Mouse (Mus musculus) adrenal gland, adult 18-20 months (tissue): ENCODE measurements at regions not wholly inside any gene's neighbourhood (a gene's known extent, or its start where the extent isn't known, plus 50 kb on each side); places are given as distances from the start of the nearest gene placed in this dataset.

Experiments used
- DNase-seq, 2 experiments: peaks; one replicate each; pipeline ENCODE4 v3.0.0; 2021 to 2022; ENCODE audit warnings: low spot score in 2 of 2

DNA sequence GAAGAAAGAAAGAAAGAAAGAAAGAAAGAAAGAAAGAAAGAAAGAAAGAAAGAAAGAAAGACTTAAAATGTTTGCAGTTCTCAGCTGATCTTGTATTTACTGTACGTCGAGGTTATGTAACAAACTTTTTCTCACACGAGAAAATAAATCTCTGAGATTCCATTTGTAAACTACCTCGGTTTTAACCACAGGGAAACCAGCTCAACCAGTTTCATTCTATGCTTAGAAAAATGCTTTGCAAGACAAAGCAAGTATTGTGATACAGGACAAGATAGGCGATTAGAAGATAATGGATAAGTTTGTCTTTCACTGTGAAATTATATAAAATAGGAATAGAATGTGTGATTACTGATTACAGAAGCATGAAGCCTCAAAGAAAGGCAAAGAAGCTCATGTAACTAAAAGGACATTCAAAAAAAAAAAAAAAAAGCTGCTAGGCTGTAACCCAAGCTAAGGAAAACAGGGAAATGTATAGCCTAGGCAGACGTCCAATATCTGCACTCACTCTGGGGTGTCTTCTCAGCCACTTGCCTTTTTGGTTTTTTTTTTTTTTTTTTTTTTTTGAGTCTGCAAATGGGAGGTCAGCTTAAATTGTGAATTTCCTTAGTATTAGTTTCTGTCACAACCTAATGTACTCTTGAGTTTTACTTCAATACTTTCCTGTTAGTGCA, 368.3 kb downstream of the Efnb2 start:
- DNase-seq = no peak

DNA sequence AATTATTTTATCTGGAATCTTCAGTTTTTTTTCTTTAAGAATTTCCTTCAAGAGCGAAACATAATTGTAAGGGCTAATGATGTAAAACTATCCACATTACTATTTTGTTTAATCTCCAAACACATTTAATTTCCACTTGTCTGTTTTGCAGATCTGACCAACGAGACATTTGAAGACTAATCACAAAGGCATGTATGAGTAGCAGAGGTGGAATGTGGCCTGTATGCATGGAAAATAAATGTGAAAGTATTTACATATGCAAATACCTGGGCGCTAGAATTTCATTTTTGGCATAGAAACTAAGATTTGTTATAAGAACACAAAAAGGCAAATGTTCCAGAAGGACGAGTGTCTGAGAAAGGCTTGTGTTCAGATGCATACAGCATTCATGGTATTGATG, 375.2 kb downstream of the Efnb2 start:
- no peak for DNase-seq

DNA sequence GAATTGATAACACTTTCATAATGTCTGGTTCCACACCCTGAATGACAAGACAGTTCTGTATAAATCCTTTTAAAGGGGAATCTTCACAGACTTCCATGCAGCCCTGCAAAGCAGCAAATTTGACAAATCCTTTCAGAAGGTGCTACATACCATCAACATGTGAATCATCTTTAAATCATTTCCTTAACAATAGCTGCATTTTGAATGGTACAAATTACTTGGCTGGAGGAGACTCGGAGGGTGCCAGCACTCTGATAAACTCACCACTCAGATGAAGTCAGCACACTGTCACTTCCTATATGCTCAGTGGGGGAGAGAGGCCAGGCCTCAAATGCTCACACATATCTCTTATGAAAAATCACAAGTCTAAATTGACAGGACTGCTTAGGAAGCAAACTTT, 386.1 kb downstream of the Efnb2 start:
- DNase-seq = no peak

DNA sequence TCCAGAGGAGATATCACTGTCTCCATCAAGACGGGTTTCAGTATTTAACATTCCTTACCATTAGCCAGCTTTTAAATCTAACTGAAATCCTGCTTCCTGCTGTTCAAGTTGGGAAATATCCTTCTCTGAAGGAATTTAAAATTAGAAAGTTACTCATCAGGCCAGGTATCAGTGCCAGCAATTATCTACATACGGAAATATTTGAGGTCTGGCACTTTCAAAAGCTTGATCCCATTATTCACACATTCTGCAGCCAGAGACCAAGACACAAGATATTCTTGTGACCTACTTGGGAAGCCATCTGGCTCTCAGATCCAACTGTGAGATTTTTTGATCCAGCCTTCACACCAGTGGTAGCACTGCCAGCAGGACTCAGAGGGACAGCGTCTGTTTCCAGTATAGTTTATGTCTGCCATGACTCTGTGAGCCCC, 386.8 kb downstream of the Efnb2 start:
- DNase-seq = no peak

DNA sequence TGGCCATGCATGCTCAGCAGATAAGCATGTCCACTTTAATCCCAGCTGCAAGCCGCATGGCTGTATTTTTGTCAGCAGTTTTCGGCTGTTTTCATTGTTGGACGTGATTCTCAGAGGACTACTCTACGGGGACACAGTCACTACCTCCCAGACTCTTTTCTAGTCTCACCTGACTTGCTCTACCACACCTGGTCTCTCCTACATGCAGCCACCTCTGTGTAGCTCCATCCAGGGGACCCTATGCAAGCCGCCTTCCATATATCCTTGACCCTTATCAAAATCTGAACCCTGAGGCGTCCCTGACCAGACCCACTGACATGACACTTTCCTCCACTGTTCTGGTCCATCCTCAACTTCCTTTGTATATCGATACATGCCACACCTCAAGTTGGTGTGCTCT, 402.2 kb downstream of the Efnb2 start:
- no peak for DNase-seq

DNA sequence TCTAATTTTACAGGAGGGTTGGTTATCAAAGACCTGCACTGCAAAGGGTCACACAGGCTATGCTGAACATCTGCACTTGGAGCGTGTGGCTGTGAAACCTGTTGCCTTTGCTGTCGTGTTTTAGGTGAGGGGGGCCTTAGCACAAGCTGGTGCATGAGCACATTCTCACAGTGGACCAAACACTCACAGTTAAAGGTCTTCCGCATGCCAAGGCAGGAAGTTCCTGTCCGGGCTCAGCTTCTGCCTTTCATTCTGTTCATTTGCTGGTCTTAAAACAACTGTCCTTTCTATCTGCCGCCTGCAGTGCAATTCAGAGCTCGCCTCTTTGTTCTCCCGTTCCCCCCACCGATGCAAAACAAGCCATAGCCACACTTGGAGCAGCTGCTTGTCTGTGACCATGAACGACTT, 402.8 kb downstream of the Efnb2 start:
- DNase-seq = no peak

DNA sequence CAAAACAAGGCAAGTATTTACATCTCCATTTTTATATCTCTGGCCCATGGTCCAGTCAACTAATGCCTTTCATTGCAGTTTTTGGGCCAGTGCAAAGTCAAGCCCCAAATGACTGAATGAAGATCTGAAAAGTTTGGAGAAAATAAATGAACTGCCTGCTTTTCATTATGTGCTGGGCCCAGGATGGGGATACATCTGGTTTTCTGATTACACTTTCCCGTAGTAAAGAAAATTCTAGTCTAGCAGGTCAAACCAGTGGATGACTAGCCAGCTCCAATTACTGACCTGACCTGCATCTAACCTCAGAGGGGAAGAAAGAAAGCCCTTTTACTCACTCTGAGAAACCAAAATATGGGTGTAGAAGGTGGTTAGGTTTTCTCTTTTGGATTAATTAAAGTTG, 404.7 kb downstream of the Efnb2 start:
- DNase-seq = no peak

DNA sequence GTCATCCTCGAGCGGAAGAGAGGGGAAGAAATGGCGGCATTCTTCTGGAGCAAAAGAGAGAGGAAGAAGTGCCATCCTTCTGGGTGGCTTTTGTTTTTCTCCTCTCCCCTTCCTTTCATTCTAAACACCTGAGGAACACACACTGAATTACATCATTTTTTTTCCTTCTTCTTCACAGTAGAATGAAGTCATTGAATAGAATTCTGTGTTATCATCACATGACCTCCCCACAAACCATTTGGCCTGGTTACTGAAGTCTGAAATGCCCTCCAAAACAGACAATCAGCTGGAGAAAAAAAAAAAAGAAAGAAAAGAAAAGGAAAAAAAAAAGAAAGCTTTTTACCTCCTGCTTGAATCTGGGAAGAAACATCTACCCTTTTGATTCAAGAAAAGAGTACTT, 406.6 kb downstream of the Efnb2 start:
- no peak for DNase-seq

DNA sequence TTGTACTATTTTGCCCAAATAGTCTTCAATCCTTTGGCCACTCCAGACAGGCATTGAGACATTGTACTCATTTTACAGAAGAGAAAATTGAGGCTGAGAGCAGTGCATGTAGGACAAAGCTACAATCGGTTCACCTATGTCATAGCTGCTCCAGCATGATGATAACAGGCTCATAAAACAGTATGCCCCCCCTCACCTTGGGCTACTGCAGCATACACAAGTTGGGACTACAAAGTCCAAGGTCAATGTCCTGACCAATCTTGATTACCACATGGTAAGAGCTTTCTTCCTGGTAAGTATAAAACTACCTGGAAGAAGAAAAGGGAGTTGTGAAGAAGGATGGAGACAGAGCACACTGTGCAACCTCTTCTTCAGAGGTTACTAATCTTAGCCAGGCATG, 416.4 kb downstream of the Efnb2 start:
- DNase-seq = no peak

DNA sequence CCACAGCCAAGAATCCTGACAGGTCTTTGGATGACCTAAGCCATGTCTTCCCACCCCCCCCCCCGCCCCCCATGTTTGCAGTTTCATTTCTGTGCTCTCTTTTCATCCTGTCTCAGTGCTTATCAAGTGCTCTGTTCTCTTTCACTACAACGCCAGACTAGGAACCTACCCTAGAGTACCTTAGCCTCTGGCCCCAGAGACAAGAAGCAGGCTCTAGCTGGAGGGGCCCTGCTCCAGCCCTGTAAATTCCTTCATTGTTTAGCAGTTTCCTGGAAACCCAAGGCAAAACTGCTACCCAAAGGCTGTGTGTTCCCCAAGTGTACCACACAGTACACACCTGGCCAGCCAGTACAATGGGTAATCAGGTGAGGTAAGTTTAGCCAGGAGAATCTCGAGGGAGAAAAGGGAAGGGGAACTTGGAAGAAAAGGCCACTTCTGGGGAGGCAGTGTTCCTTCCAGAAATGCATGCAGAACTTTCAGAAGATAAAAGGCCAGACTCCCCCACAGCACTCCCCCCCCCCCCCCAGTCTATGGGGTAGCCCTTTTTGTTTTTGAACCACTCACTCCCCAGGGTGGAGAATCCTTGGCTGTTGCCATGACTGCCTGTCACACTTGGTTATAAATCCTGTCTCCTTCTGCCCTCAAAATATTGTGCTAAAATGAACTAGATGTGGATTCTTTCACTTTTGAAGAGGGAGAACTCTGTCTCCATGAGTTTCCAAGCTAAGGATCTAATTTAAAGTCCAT, 419.1 kb downstream of the Efnb2 start:
- DNase-seq = no peak

DNA sequence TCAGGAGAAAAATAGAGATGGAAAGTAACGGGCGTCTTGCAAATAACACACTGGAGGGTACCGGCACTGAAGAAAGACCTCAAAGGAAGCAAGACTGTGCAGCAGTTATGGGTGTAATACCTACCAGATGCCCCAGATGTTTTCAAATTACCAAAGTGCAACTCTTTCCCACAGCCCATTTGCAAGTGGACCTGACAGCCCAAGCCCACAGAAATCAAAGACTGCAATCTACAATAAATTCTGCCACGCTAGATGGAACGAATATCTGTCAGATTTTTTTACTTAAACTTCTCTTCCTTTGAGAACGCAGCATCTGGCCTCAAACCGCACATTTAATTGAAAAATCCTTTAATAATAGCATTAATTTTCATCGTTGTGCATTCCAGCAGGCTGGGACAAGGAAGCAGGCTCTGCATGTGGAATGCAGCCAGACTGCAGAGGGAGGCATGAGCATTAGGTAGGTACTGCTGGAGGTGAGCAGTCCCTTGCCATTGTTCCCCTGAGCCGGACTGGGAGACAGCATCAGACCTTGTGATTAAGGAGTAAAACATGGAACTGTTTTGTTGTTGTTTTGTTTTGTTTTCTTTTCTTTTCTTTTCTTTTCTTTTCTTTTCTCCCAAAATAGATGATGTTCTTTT, 419.9 kb downstream of the Efnb2 start:
- no peak for DNase-seq

DNA sequence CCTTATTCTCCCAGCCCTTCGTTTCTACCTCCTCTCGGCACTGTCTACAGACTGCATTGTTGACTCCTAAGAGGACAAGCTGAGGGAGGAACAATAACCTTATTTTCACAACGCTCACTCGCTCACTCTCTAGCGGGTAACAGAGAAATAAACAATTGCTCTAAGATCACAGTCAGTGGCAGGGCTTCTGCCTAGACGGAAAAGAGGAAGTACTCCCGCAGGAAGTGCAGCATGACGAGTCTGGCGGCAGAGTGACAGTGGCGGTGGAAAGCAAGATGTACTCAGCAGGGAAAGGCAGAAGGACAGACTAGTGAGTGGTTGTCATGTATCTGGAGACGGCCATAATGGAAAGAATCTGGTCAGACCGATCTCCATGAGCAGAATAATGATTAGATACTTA, 421.6 kb downstream of the Efnb2 start:
- no peak for DNase-seq

DNA sequence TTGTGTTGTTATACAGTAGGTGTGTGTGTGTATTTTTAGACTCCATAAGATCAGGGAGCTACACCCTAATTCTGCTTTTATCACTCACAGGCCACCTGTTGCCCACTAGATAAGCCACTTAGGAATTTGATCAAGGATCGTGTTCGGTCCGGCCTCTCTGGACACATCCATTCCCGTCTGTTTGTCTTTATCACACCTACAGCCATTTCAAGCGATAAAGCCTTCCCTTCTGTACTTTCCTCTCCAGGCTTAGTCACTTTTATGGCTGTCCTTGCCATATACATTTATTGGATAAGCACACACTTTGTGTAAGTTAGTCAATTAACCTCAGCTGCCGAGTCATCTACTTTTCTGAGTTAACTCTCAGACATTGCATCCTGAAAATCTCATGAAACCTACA, 423.0 kb downstream of the Efnb2 start:
- DNase-seq = no peak

DNA sequence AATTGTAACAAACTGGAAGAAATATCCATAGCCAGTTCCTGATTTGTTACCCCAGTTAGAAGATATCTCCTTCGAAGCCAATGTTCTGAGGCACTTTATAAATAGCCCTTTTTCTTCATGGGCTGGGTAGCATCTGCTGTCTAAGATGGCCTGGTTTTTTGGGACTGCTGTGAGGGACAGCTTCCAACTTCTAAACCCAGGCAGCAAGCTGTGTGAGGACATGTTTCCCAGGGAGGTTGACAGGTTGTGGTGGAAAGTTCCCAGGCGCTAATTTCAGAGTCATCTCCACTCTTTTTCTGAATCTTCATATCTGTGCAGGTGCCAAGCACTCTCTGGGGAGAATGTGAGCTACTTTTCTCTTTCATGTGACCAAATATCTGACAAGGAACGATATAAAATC, 427.4 kb downstream of the Efnb2 start:
- no peak for DNase-seq

DNA sequence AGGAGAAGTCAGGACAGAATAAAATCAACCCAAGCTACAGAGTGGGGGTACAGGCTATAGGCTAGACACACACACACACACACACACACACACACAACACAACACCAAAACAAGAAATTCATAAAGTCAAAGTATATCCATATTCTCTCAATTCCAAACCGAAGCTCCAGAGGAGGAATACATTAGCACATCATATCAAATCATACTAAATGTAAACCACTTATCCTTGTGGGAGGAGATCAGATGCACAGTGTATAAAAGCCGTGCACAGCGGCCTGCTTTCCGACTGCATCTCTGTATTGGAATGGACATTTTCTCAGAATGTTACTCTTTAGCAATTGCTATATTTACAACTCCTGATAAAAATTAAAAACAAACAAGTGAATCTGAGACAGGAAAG, 427.9 kb downstream of the Efnb2 start:
- DNase-seq = no peak

DNA sequence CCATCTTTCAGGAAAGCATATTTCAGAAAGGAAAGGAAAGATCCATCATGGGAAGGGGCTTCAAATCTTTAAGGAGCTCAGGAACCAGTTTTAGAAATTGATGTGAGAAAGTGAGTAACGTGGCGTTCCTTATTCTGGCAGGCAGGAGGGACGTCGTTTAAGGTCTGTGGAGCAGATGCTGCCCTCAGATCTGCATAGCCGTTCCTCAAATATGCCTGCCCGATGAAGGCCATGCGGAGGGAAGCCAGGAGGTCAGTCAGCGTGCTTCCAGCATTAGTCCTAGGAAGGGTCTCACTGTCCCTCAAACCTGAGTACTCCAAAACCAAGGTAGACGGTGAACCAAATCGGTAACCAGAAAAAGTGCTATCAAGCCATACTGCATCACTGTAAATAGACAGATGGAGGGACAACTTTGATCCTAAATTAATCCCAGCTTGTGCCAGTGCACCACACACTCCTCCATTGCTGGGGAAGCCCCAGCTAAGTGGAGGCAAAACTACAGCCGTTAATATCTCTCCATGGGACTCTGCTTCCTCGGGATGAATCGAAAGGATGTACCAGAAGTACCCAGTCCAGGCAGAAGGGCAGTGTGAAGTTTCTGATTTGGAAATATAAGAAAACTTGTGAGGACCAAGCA, 428.9 kb downstream of the Efnb2 start:
- no peak for DNase-seq

DNA sequence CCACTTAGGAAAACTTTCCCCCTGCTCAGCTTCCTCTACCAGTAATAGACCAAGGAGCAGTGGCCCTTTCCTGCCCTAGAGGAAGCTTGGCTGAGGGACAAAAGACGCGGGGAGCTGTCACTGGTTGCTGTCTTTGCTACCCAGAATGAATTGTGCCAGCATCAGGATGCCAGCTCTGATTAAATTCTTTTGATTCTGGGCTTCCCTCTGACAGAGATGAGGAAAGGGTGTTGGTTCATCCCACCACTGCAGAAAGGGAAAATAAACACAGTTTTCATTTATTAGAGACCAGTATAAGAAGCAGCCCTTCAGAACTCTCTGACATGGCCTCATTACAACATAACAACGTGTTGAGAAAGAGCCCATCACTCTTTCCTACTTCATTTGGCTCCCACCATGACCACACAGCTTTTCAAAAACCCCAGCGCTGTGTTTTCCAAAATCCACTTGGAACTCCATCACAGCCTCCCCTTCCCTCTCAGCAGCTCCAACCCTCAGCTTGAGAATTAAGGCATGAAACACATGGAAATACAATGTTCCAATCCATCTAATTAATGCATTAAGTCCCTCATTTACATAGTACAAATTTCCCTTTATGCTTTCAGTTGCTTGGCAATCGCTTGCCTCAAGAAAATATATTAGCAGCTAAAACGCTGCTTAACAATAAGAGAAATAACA, 429.6 kb downstream of the Efnb2 start:
- no peak for DNase-seq

DNA sequence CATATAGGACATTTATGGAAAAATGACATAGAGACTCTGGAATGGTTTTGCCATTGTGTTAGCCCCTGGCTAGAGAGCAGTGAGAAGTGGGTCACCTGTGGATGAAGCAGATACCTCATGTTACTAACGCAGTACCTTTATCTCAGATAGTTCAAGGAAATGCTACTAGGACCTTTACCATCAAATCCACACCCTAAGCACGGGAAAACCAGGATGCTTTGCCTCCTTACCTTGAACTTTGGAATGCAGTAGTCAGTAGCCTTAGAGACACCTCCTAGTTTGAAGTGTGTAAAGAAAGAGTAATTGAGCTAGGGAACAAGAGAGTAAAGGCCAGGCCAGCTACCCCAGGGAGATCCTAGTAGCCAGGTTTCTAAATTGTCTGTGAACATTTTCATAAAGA, 435.0 kb downstream of the Efnb2 start:
- DNase-seq = no peak

DNA sequence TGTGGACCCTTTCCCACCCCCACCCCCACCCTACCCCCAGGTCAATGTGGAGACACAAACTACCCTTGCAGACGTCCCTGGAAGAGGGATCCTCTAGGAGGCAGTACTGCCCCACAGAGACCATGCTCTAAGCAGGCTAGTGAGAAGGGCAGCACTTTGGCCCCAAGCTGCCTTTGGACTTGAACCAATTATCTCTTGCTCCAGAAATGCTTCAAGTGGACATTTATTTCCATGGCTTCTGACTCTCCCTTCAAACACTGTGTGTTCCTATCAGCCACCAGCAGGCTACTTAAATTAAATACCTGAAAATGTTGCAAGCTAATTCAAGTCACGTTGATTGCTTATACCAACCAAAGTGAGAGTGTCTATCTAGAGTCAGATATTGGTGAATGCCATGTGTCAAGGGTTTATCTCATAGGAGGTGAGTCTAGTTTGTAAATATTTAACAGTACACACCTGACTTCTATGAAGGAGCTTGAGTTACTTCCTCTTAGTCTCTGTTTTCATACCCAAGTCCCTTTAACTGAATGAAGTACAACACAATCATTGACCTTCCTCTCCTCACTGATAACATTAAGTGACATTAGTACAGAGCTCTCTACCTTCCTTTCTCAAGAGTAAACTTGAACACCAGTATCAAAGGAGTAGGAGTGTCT, 435.7 kb downstream of the Efnb2 start:
- DNase-seq = no peak

DNA sequence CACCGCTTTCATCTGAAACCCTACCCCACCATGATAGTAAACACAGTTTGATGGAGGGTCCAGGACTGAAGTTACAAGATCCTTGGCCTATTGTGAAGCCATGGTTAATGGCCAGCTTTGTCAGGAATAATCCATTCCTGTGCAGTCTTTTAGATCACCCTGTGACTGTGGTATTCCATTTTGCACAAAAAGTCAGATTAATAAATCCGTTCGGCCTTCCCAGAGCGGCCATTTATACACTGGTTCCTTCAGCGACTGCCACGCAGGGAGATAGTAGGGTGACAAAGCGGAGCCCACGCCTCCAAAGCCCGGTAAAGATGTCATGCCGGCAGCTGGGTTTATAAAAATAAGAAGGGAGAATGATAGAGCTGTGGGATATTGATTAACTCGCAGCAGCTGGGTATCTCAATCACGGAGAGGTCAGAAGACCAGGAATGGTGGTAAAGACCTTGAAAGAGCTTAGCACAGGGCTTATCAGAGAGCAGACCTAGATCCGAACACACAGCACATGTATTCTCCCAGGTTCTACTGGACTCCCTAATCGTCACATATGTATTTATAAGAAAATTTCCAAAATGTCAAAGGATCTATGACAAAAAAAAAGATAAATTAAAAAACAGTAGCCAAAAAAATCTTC, 440.5 kb downstream of the Efnb2 start:
- no peak for DNase-seq
